Mouse (Mus musculus) bone marrow macrophage, adult 2 months (primary cell): Measurements from ENCODE around the gene Trmt11. TPM values are rescaled to one million over a fixed set of nuclear protein-coding genes. Genes with fewer than 3 reads are reported as not detected.
"Not testable (repeated sequence)": the region's sequence is repeated elsewhere in the genome, so short reads cannot be mapped to it uniquely, and the experiment has no call there.

Source experiments
- H3K27ac ChIP-seq: 2 replicates; pipeline ENCODE4 v1.5.1; 2012; ENCODE audit warnings: low read depth, low read length; ENCODE audit not compliant: insufficient read depth
- H3K4me1 ChIP-seq: 2 replicates; pipeline ENCODE4 v1.6.1; 2012; ENCODE audit warnings: low read length; ENCODE audit not compliant: control insufficient read depth, insufficient read depth
- H3K4me3 ChIP-seq: 2 replicates; pipeline ENCODE4 v1.5.1; 2012; ENCODE audit warnings: mild to moderate bottlenecking, low read length, moderate library complexity; ENCODE audit not compliant: insufficient read depth
- CTCF ChIP-seq: IDR thresholded peaks from 2 replicates; pipeline ENCODE4 v1.5.1; 2012; ENCODE audit warnings: low read depth, mild to moderate bottlenecking, low read length, moderate library complexity
- POLR2A ChIP-seq: IDR thresholded peaks from 2 replicates; pipeline ENCODE4 v1.6.1; 2012; ENCODE audit warnings: mild to moderate bottlenecking, low read depth, low read length, borderline replicate concordance
- polyA plus RNA-seq: library from polyadenylated mRNA; stranded (reverse); fragments of >200 nt; gene quantifications from 2 replicates; pipeline ENCODE4 v1.2.4, GENCODE M21; 2012; ENCODE audit not compliant: missing spikeins, insufficient read depth, insufficient read length

Gene Trmt11
- polyA plus RNA-seq, 1 experiment: 9.6 TPM

DNA sequence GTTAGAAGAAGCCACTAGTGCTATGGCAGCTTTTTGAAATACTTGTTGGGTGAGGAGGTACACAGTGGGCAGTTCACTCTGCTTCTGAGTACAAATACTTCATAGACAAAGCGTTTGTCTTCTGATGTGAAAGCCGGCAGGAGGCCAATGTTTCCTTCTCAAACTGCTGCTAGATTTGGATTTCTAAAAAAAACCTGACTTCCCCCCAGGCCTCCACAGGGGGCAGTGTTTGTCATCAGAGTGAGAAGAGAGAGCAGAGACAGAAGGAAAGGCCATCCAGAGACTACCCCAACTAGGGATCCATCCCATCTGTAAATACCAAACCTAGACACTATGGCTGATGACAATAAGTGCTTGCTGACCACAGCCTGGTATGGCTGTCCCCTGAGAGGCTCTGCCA, 83.3 kb downstream of the Trmt11 start:
- Histone ChIP-seq H3K4me1 (no peaks in the 10 kb centered on the region), H3K4me3 (no peak overlapping the region), H3K27ac (no peak overlapping the region)
- no peak for TF ChIP-seq POLR2A
- TF ChIP-seq CTCF: no peak

DNA sequence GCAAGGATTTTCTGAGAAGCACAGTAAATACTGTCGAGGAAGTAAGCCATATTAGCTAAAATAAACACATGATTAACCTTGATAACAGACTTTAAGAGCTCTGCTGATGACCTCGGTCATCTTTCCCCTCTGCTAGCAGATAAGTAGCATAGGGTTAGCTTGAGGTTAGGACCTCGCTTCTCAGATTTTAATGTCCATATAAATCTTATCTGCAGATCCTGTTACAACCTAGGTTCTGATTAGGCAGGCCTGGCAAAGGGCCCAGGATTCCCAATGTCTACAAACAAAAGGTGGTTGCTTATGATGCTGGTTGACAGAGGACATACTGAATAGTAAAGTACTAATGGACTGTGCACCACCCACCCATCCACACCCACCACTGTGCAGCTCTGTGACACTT, 83.8 kb downstream of the Trmt11 start:
- no peak overlapping the region for H3K4me3 ChIP-seq
- no peaks in the 10 kb centered on the region for H3K4me1 ChIP-seq
- TF ChIP-seq POLR2A: no peak
- TF ChIP-seq CTCF: no peak
- no peak overlapping the region for H3K27ac ChIP-seq

DNA sequence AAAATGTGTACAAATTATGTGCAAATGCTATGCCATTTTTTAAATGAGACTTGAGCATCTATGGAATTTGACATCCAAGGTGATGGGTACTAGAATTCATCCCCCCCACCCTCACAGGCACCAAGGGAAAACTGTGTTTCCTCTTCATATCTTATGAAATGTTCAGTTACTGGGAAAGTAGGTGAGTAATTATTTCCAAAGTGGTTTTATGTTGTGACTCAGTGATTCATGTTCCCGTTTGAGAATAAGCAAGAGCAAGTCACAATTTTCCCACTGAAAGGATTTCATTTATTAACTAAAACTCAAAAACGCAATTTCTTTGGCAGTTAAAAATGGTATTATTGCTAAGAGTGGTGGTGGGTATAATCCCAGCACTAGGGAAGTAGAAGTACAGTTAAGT, 95.8 kb downstream of the Trmt11 start:
- 0 out of 2 replicates have a peak, but pooled peaks cover 2% of the 10 kb centered on the region for H3K4me1 ChIP-seq
- H3K27ac ChIP-seq: no peak overlapping the region
- H3K4me3 ChIP-seq: no peak overlapping the region
- no peak for TF ChIP-seq POLR2A
- TF ChIP-seq CTCF: no peak

DNA sequence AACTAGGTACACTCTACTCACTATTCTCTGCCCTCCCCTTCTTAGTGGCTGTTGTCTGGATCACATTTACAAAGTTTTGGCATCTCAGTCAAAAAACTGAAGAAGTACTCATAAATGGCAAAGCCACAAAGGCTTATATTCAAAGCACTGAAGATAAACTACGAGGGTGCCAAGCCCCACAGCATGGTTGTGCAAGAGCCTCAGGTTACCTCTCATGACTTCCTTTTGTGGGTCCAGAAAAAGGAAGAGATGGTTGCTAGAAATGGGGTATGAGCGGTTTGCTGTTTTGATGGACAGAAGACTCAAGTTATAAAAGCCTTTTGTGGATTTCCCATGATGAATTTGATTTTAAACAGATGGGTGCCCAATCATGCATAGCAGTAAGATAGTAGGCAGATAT, 97.4 kb downstream of the Trmt11 start:
- Histone ChIP-seq H3K4me3 (no peak overlapping the region), H3K27ac (no peak overlapping the region), H3K4me1 (0 out of 2 replicates have a peak, but pooled peaks cover 2% of the 10 kb centered on the region)
- TF ChIP-seq POLR2A: no peak
- no peak for TF ChIP-seq CTCF

DNA sequence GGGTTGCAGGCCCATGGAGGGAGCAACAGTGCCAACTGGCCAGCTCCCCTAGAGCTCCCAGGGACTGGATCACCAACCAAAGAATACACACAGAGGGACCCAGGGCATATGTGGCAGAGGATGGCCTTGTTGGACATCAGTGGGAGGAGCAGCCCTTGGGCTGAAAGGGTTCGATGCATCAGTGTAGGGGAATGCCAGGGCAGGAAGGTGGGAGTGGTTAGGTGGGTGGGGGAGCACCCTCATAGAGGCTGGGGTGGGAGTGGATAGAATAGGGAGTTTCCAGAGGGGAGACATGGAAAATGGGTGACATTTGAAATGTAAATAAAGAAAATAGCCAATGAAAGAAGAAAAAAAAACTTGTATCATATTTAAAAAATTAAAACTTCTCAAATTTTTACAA, 97.8 kb downstream of the Trmt11 start:
- Histone ChIP-seq H3K4me1 (0 out of 2 replicates have a peak, but pooled peaks cover 2% of the 10 kb centered on the region), H3K4me3 (no peak overlapping the region), H3K27ac (no peak overlapping the region)
- TF ChIP-seq POLR2A (no peak), CTCF (no peak)

DNA sequence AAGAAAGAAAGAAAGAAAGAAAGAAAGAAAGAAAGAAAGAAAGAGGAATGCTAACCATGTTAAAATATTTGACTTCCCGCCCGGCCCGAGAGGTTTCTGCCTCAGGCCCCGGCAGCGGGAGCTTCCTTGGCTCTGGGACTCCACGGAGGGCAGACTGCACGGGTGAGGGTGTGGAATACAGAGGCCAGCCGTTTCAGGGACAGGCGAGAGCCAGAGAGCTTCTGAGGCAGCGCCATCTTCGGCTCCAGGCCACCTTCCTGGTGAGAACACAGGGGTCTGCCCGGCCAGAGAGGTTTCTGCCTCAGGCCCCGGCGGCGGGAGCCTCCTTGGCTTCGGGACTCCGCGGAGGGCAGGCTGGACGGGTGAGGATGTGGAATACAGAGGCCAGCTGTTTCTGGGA, 102.3 kb downstream of the Trmt11 start:
- H3K27ac ChIP-seq, H3K4me1 ChIP-seq, H3K4me3 ChIP-seq: not testable (repeated sequence)

Other genes starting within 250 kb of the Trmt11 start
- 17.5 and 18.5 TPM in 2 replicates for gene Hint3, start 28.9 kb upstream of the Trmt11 start, polyA plus RNA-seq
- gene Ncoa7, start 202.6 kb upstream of the Trmt11 start, polyA plus RNA-seq: 24.9 and 30.0 TPM in 2 replicates
- gene Hey2, start 242.1 kb upstream of the Trmt11 start, polyA plus RNA-seq: not detected in 2 replicates